Mouse (Mus musculus): ENCODE measurements around the gene Olfr1055.
"Not testable (repeated sequence)": the region's sequence is repeated elsewhere in the genome, so short reads cannot be mapped to it uniquely, and the experiment has no call there.

Olfr1055 gene

DNA sequence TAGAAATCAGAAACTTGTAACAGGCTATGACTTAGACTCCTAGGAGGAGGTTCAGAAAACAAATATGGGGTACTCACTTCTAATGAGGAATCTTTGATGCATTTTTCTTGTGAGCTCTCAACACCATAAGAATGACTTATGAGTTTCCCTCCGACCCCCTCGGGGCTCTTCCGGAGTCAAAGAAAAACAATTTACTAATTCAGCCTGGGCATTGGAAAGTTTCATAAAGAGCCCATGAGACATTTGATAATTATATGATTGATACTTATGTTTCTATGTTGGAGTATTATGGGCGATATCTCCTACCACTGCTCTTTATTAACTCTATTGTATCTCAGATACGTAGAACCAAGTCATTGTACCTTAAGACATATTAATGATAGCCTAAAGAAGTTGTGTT is at the start of gene Olfr1055:
Gene Olfr1055, minus strand, starts transcription at position 101 of the 400 bp plus-strand sequence.
- DNase-seq (ENCODE audit: low spot score in 2 of 2): no peak

DNA sequence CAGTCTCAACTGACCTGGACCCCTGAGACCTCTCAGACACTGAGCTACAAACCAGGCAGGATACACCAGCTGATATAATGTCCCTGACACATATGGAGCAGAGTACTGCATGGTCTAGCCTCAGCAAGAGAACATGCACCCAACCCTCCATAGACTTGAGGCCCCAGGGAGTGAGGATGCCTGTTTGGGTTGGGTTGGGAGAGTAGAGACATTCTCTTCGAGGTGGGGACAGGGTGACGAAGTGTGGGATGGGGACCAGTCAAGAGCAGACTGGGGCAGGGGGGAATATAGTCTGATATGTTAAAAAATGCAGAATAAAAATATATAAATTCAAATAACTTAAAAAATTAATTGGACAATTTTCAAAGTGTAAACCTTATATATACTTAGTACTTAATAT is 45.0 kb upstream of the Olfr1055 start:
- no peak for DNase-seq (ENCODE audit: low spot score in 2 of 2)

DNA sequence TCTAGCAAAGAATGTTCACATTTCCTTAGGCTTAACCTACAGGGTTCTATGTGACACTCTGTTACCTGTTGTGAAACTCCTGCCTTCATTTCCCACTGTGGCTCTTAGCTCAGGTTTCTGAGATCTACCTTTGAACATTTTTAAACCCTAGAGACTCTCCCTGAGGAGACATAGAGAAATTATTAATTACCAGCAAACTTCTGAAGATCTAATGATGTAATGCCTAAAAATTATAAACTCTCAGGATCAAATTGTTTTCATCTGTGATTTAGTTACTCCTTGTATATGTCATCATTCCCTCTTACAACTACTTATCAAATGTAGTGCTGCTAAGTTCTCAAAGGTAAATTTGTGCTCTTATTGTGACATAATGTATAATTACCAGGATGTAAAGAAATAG is 38.4 kb upstream of the Olfr1055 start, which contains the start of gene Olfr1058:
Gene Olfr1058, minus strand, starts transcription at position 101 of the 400 bp plus-strand sequence.
- not testable (repeated sequence) for DNase-seq (ENCODE audit: low spot score in 2 of 2)

GRCm38 (mm10) chr2:86378293-86378692 is 28.2 kb upstream of the Olfr1055 start, which contains the start of gene Olfr1057:
Olfr1057 (minus strand) TSS chr2:86378393.
- DNase-seq (ENCODE audit: low spot score in 2 of 2): no peak

GRCm38 (mm10) chr2:86366342-86366741 is 16.3 kb upstream of the Olfr1055 start:
- DNase-seq (ENCODE audit: low spot score in 2 of 2): not testable (repeated sequence)

GRCm38 (mm10) chr2:86362369-86362768 is 12.3 kb upstream of the Olfr1055 start, which contains the start of gene Olfr1056:
Olfr1056 (minus strand) TSS chr2:86362469.
- DNase-seq (ENCODE audit: low spot score in 2 of 2): no peak

DNA sequence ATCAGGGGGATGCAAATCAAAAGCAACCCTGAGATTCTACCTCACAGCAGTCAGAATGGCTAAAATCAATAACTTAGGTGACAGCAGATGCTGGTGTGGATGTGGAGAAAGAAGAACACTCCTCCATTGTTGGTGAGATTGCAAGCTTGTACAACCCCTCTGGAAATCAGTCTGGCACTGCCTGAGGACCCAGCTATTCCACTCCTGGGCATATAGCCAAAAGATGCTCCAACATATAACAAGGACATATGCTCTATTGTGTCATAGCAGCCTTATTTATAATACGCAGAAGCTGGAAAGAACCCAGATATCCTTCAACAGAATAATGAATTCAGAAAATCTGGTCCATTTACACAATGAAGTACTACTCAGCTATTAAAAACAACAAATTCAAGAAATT is 1.7 kb upstream of the Olfr1055 start:
- DNase-seq (ENCODE audit: low spot score in 2 of 2): not testable (repeated sequence)

- DNase-seq (ENCODE audit: low spot score in 2 of 2): no peak
Observed at GRCm38 (mm10) chr2:86335333-86335732, 14.8 kb downstream of the Olfr1055 start, which contains the start of gene Olfr1054. Olfr1054 (minus strand) TSS chr2:86335433.

DNA sequence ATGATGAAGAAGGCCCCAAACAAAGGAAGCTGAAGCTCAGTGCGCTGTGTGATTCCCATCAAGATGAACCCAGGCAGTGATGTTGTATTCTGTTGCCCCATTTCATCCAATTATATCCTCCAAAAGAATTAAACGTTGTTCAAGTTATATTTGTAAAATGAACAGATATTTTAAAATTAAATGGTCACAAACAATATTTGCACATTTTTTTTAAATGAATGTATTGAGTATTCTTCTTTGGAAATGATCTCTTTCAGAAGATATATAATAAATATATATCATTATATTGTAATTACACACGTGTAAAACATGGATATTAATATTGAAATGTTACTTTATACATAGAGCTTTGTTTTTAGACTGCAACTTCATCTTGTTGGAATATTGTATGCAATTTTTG is 34.9 kb downstream of the Olfr1055 start, which contains the start of gene Olfr1053:
Gene Olfr1053, minus strand, starts transcription at position 101 of the 400 bp plus-strand sequence.
- DNase-seq (ENCODE audit: low spot score in 2 of 2): no peak

Data from spleen, postnatal 14 days (tissue).